ENCODE assay signal across 9 mouse cellular contexts in genomic region chr4:44564602-44565001, GRCm38 (mm10).
DNase-seq lines count a peak whose midpoint lies in the region; ATAC-seq lines count a peak whose summit lies in the region.
"Had no signal": no experiment of that assay in that cellular context is flagged by ENCODE, and none has a peak within 500 bp of the region (broad histone marks: within the 10 kb centered on the region; RNA-seq: fewer than 3 reads in every experiment).

No protein-coding gene starts in this region.

- no peak for ATAC-seq in forebrain, embryonic 16.5 days
- peak; percentile 61; the same call in 1 of the 2 replicates for ATAC-seq in midbrain, embryonic 16.5 days

- peaks cover 79% of the 10 kb centered on the region for H3K27me3 ChIP-seq in forebrain, embryonic 10.5 days (ENCODE audit: poor library complexity, severe bottlenecking)
- H3K27me3 ChIP-seq in forebrain, embryonic 16.5 days (replicated peaks; ENCODE audit: control insufficient read depth, insufficient read depth, low read length): peaks cover 29% of the 10 kb centered on the region
- H3K27me3 ChIP-seq in midbrain, embryonic 16.5 days (ENCODE audit: control insufficient read depth, insufficient read depth, low read depth, low read length): peaks cover 6% of the 10 kb centered on the region; the same call in 1 of the 2 replicates

- H3K4me3 ChIP-seq in forebrain, embryonic 10.5 days: no peak overlapping the region
- no peak overlapping the region for H3K4me3 ChIP-seq in forebrain, embryonic 16.5 days (replicated peaks; ENCODE audit: low read length)
- no peak overlapping the region for H3K4me3 ChIP-seq in midbrain, embryonic 16.5 days (ENCODE audit: low read depth, low read length)
- H3K4me3 ChIP-seq: neural tube, embryonic 12.5 days had no signal

- H3K27ac ChIP-seq in forebrain, embryonic 10.5 days: no peak overlapping the region
- no peak overlapping the region for H3K27ac ChIP-seq in forebrain, embryonic 16.5 days (ENCODE audit: low read length)
- H3K27ac ChIP-seq in midbrain, embryonic 16.5 days (ENCODE audit: low read length): no peak overlapping the region
- H3K27ac ChIP-seq: neural tube, embryonic 12.5 days had no signal

- no peak overlapping the region for H3K9ac ChIP-seq in forebrain, embryonic 16.5 days (replicated peaks; ENCODE audit: low read depth, low read length)
- no peak overlapping the region for H3K9ac ChIP-seq in midbrain, embryonic 16.5 days (ENCODE audit: low read depth, low read length)
- H3K9ac ChIP-seq: neural tube, embryonic 12.5 days had no signal

- DNase-seq in forebrain, embryonic 10.5 days (ENCODE audit: extremely low spot score, low spot score): peak; percentile 79
- DNase-seq in c-Kit-positive CD71-positive TER-119-positive erythroid progenitor cells, embryonic 14.5 days (ENCODE audit: low spot score): peak; percentile 48
- DNase-seq in forelimb bud, embryonic 11.5 days (ENCODE audit: low read depth, low spot score): peak; percentile 76
- peak; percentile 67 for DNase-seq in induced T-regulatory cell, adult 2 months (ENCODE audit: low read depth)
- peak; percentile 66 to 73 for DNase-seq in left cerebral cortex, postnatal 25 days (ENCODE audit: low spot score in 2 of 2)
- DNase-seq in spleen, postnatal 36 days (ENCODE audit: low spot score in 2 of 2): peak; percentile 46 to 50

- H3K36me3 ChIP-seq in forebrain, embryonic 10.5 days (replicated peaks): no peaks in the 10 kb centered on the region
- no peaks in the 10 kb centered on the region for H3K36me3 ChIP-seq in forebrain, embryonic 16.5 days (ENCODE audit: control insufficient read depth, insufficient read depth)
- H3K36me3 ChIP-seq in midbrain, embryonic 16.5 days (ENCODE audit: control insufficient read depth, insufficient read depth, low read length): no peaks in the 10 kb centered on the region
- H3K36me3 ChIP-seq: neural tube, embryonic 12.5 days had no signal

- no peak overlapping the region for H3K4me2 ChIP-seq in forebrain, embryonic 16.5 days (ENCODE audit: low read length)
- H3K4me2 ChIP-seq in midbrain, embryonic 16.5 days (ENCODE audit: low read length): no peak overlapping the region
- H3K4me2 ChIP-seq: neural tube, embryonic 12.5 days had no signal

- peaks cover 16% of the 10 kb centered on the region for H3K4me1 ChIP-seq in forebrain, embryonic 10.5 days
- H3K4me1 ChIP-seq in forebrain, embryonic 16.5 days (replicated peaks; ENCODE audit: control insufficient read depth, insufficient read depth, low read length): peaks cover 4% of the 10 kb centered on the region; the same call in 1 of the 2 replicates
- H3K4me1 ChIP-seq in midbrain, embryonic 16.5 days (ENCODE audit: control insufficient read depth, insufficient read depth, low read length): no peaks in the 10 kb centered on the region

- no peaks in the 10 kb centered on the region for H3K9me3 ChIP-seq in forebrain, embryonic 10.5 days
- no peaks in the 10 kb centered on the region for H3K9me3 ChIP-seq in forebrain, embryonic 16.5 days (ENCODE audit: control insufficient read depth, low read length)
- no peaks in the 10 kb centered on the region for H3K9me3 ChIP-seq in midbrain, embryonic 16.5 days (replicated peaks; ENCODE audit: control insufficient read depth, low read length, poor library complexity, severe bottlenecking)
- H3K9me3 ChIP-seq: neural tube, embryonic 12.5 days had no signal

- 5% methylated on average over 10 of the region's 10 CpGs for WGBS in forebrain, embryonic 10.5 days
- 3% methylated on average over 10 of the region's 10 CpGs for WGBS in forebrain, embryonic 16.5 days
- WGBS in midbrain, embryonic 16.5 days: 4% methylated on average over 10 of the region's 10 CpGs

- intact Hi-C loops in left cerebral cortex, postnatal 25 days (cut with DNase I): loop anchor here (5.0 kb wide), 1 partner anchor 237 kb away; no protein-coding TSS in a partner anchor
